Mouse (Mus musculus): Measurements from ENCODE around the gene Cryzl2. TPM values are rescaled to one million over a fixed set of nuclear protein-coding genes. Genes with fewer than 3 reads are reported as not detected.

Cryzl2 gene
- polyA plus RNA-seq, 1 experiment from 2014 or later, result 9.5 TPM

DNA sequence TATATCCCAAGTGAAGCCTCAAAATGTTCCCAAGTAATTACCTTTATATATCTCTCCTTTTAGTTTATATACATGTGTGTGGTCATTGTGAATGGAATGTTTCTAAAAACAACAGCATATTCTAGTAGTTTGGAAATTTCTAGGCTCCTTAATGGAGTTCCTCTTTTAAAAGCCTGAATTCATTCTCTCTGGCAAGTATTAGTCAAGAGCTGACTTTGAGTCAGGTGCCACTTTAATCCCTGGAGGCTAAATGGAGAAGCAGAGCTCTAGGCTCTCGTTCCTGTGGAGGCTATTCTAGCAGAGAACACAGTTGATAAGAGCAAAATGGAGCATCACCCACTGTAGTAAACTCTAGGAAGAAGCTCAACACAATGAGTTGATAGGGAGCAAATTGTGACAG is 31.4 kb upstream of the Cryzl2 start:
- no peak overlapping the region for H3K4me2 ChIP-seq (ENCODE audit: low read depth, low read length)
- no peak overlapping the region for H3K27ac ChIP-seq (ENCODE audit: low read depth)
- H3K9me3 ChIP-seq (ENCODE audit: low read length), result no peaks in the 10 kb centered on the region
- no peaks in the 10 kb centered on the region for H3K36me3 ChIP-seq (replicated peaks; ENCODE audit: insufficient read depth, low read length)
- no peaks in the 10 kb centered on the region for H3K4me1 ChIP-seq (ENCODE audit: insufficient read depth)
- peaks cover 4% of the 10 kb centered on the region; the same call in 1 of the 2 replicates for H3K27me3 ChIP-seq (ENCODE audit: insufficient read depth, low read length)
- ATAC-seq, result no peak
- no peak overlapping the region for H3K4me3 ChIP-seq (ENCODE audit: low read depth, low read length)
- 28% methylated on average over 1 of the region's 1 CpGs for WGBS (ENCODE audit: insufficient replicate concordance)
- DNase-seq, result no peak
- H3K9ac ChIP-seq (replicated peaks), result no peak overlapping the region
- TF ChIP-seq EP300 (IDR thresholded peaks at IDR 0.05; ENCODE audit: low read depth) (no peak), CTCF (IDR thresholded peaks at IDR 0.05; ENCODE audit: low read depth) (no peak)

DNA sequence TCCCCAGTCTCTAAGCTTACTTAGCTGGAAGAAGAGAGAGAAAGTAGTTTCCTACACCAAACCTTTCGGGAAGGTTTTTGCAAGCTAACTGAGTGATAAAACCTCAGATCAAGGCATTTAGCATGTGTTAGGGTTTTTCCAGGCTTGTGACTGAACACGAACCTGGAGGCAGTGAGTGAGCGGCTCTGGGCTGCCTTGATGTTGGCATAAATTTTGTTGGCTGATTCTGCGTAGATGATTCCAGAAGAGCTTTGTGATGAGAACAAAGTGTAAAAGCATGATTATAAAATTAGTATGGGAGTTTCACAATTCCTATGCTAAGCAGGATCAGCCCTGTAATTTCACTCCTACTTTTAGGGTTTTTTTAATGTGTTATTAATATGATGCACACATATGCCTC is 30.8 kb upstream of the Cryzl2 start:
- no peak overlapping the region for H3K9ac ChIP-seq (replicated peaks)
- H3K27me3 ChIP-seq (ENCODE audit: insufficient read depth, low read length), result peaks cover 4% of the 10 kb centered on the region; the same call in 1 of the 2 replicates
- no peak overlapping the region for H3K4me3 ChIP-seq (ENCODE audit: low read depth, low read length)
- no peak overlapping the region for H3K27ac ChIP-seq (ENCODE audit: low read depth)
- 82% methylated on average over 4 of the region's 4 CpGs for WGBS (ENCODE audit: insufficient replicate concordance)
- no peak for TF ChIP-seq EP300 (IDR thresholded peaks at IDR 0.05; ENCODE audit: low read depth)
- no peak for TF ChIP-seq CTCF (IDR thresholded peaks at IDR 0.05; ENCODE audit: low read depth)
- no peaks in the 10 kb centered on the region for H3K36me3 ChIP-seq (replicated peaks; ENCODE audit: insufficient read depth, low read length)
- no peaks in the 10 kb centered on the region for H3K4me1 ChIP-seq (ENCODE audit: insufficient read depth)
- no peaks in the 10 kb centered on the region for H3K9me3 ChIP-seq (ENCODE audit: low read length)
- no peak overlapping the region for H3K4me2 ChIP-seq (ENCODE audit: low read depth, low read length)
- DNase-seq, result no peak
- no peak for ATAC-seq

DNA sequence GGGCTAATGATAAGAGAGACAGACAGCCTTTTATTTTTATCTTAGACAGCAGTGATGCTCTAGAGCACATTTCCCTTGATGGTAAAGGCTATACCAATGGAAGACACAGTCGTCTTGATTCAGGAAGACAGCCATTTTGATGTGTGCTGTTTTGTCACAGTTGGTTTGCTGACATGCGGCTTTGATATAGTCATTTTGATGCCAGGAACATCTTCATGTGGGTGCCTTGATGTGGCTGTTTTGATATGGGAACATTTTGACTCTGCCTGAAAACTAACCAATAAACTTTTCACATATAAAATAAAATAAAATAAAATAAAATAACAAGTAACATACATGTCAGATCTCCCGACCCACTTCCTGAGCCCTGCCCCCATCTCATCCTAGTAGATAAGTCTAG is 30.0 kb upstream of the Cryzl2 start:
- no peak overlapping the region for H3K9ac ChIP-seq (replicated peaks)
- H3K27ac ChIP-seq (ENCODE audit: low read depth), result no peak overlapping the region
- TF ChIP-seq CTCF (IDR thresholded peaks at IDR 0.05; ENCODE audit: low read depth) (no peak), EP300 (IDR thresholded peaks at IDR 0.05; ENCODE audit: low read depth) (no peak)
- no peak for DNase-seq
- H3K4me3 ChIP-seq (ENCODE audit: low read depth, low read length), result no peak overlapping the region
- H3K9me3 ChIP-seq (ENCODE audit: low read length), result no peaks in the 10 kb centered on the region
- 65% methylated on average over 3 of the region's 3 CpGs for WGBS (ENCODE audit: insufficient replicate concordance)
- no peak overlapping the region for H3K4me2 ChIP-seq (ENCODE audit: low read depth, low read length)
- H3K36me3 ChIP-seq (replicated peaks; ENCODE audit: insufficient read depth, low read length), result no peaks in the 10 kb centered on the region
- no peak for ATAC-seq
- H3K27me3 ChIP-seq (ENCODE audit: insufficient read depth, low read length), result peaks cover 4% of the 10 kb centered on the region; the same call in 1 of the 2 replicates
- no peaks in the 10 kb centered on the region for H3K4me1 ChIP-seq (ENCODE audit: insufficient read depth)

DNA sequence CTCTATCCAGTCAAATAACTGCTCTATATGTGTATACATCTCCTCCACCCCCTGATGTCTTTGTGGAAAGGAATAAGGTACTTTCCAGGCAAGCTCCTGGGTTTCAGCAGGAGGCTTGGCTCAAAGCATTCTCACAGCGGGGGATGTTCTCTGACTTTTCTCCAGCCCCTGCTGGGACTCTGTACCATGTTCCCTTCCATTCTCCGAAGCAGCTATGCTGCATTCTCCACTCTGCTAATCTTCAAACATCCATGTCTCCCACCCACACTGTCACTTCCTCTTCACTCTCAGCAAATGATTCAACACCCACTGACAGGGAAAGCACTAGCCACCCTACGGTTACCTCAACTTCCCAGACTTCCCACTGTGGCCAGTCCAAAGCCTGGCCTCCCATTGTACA is 25.1 kb upstream of the Cryzl2 start:
- Histone ChIP-seq H3K27me3 (ENCODE audit: insufficient read depth, low read length) (no peaks in the 10 kb centered on the region), H3K27ac (ENCODE audit: low read depth) (no peak overlapping the region), H3K9me3 (ENCODE audit: low read length) (no peaks in the 10 kb centered on the region), H3K4me1 (ENCODE audit: insufficient read depth) (no peaks in the 10 kb centered on the region), H3K9ac (replicated peaks) (no peak overlapping the region), H3K4me2 (ENCODE audit: low read depth, low read length) (no peak overlapping the region), H3K36me3 (replicated peaks; ENCODE audit: insufficient read depth, low read length) (no peaks in the 10 kb centered on the region), H3K4me3 (ENCODE audit: low read depth, low read length) (no peak overlapping the region)
- WGBS (ENCODE audit: insufficient replicate concordance), result 35% methylated on average over 3 of the region's 3 CpGs
- DNase-seq, result no peak
- no peak for ATAC-seq
- TF ChIP-seq CTCF (IDR thresholded peaks at IDR 0.05; ENCODE audit: low read depth) (no peak), EP300 (IDR thresholded peaks at IDR 0.05; ENCODE audit: low read depth) (no peak)

DNA sequence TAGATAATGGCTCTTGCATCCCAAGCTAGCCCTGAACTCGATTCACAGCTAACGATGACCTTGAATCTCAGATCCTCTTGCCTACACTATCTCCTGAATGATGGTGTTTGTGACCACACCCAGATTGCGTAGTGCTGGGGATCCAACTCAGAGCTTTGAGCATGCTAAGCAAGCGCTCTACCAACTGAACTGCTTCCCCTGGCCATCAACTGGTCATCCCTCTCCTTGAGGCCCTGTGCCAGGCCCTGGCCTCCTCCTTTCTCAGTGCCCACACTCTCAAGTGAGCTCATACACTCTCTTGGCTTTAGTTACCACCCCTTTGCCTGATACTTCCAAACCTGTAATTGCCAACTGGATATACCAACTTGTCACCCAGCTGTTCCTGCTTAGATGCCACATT is 24.0 kb upstream of the Cryzl2 start:
- WGBS (ENCODE audit: insufficient replicate concordance), result 71% methylated on average over 4 of the region's 4 CpGs
- ATAC-seq (no peak), DNase-seq (no peak)
- Histone ChIP-seq H3K4me2 (ENCODE audit: low read depth, low read length) (no peak overlapping the region), H3K9me3 (ENCODE audit: low read length) (no peaks in the 10 kb centered on the region), H3K27ac (ENCODE audit: low read depth) (no peak overlapping the region), H3K4me1 (ENCODE audit: insufficient read depth) (no peaks in the 10 kb centered on the region), H3K4me3 (ENCODE audit: low read depth, low read length) (no peak overlapping the region), H3K27me3 (ENCODE audit: insufficient read depth, low read length) (no peaks in the 10 kb centered on the region), H3K9ac (replicated peaks) (no peak overlapping the region), H3K36me3 (replicated peaks; ENCODE audit: insufficient read depth, low read length) (no peaks in the 10 kb centered on the region)
- no peak for TF ChIP-seq EP300 (IDR thresholded peaks at IDR 0.05; ENCODE audit: low read depth)
- no peak for TF ChIP-seq CTCF (IDR thresholded peaks at IDR 0.05; ENCODE audit: low read depth)

DNA sequence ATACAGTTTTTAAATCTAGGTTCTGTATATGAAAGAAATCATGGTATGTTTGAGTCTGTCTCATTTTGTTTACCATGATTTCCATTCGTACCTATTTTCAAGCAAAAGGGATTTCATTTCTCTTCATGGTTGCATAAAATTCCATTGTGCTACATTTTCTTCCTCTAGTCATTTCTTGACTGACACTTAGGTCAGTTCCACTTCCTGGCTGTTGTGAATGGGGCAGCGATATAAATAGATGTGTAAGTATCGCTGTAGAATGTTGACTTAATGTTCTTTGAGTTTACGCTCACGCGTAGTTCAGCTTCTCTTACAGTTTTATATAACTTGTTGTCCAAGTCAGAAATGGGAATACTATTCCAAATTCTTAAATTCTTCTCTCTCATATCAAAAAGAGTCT is 22.5 kb upstream of the Cryzl2 start:
- no peak overlapping the region for H3K4me3 ChIP-seq (ENCODE audit: low read depth, low read length)
- no peak for ATAC-seq
- no peaks in the 10 kb centered on the region for H3K4me1 ChIP-seq (ENCODE audit: insufficient read depth)
- DNase-seq, result no peak
- H3K36me3 ChIP-seq (replicated peaks; ENCODE audit: insufficient read depth, low read length), result no peaks in the 10 kb centered on the region
- no peaks in the 10 kb centered on the region for H3K9me3 ChIP-seq (ENCODE audit: low read length)
- H3K9ac ChIP-seq (replicated peaks), result no peak overlapping the region
- no peak for TF ChIP-seq EP300 (IDR thresholded peaks at IDR 0.05; ENCODE audit: low read depth)
- H3K27ac ChIP-seq (ENCODE audit: low read depth), result no peak overlapping the region
- H3K27me3 ChIP-seq (ENCODE audit: insufficient read depth, low read length), result no peaks in the 10 kb centered on the region
- H3K4me2 ChIP-seq (ENCODE audit: low read depth, low read length), result no peak overlapping the region
- 52% methylated on average over 6 of the region's 6 CpGs for WGBS (ENCODE audit: insufficient replicate concordance)

DNA sequence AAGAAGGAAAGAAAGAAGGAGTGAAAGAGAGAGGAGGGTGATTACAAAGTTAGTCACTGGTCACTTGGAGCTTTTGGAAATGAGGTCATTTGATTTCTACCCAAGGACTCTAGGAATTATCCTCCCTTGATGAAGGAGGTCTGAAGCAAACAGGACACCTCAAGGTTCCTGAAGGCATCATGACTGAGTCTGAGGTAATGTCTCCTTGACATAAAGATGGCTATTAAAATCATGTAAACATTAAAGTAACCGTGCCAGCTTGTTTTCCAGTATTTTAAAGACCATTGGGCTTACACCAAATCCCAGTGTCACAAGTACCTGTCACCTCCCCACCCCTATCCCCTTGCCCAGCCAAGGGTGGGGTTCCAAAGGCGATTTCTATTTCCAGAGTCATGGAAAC is 20.1 kb upstream of the Cryzl2 start:
- Histone ChIP-seq H3K9me3 (ENCODE audit: low read length) (no peaks in the 10 kb centered on the region), H3K27ac (ENCODE audit: low read depth) (no peak overlapping the region), H3K4me3 (ENCODE audit: low read depth, low read length) (no peak overlapping the region), H3K4me2 (ENCODE audit: low read depth, low read length) (no peak overlapping the region), H3K36me3 (replicated peaks; ENCODE audit: insufficient read depth, low read length) (no peaks in the 10 kb centered on the region), H3K9ac (replicated peaks) (no peak overlapping the region), H3K27me3 (ENCODE audit: insufficient read depth, low read length) (no peaks in the 10 kb centered on the region), H3K4me1 (ENCODE audit: insufficient read depth) (peaks cover 4% of the 10 kb centered on the region; the same call in 1 of the 2 replicates)
- DNase-seq, result no peak
- WGBS (ENCODE audit: insufficient replicate concordance), result 78% methylated on average over 2 of the region's 2 CpGs
- ATAC-seq, result no peak
- TF ChIP-seq EP300 (IDR thresholded peaks at IDR 0.05; ENCODE audit: low read depth), result no peak
- no peak for TF ChIP-seq CTCF (IDR thresholded peaks at IDR 0.05; ENCODE audit: low read depth)

Measured in liver, postnatal 0 days (tissue).